Mouse (Mus musculus) liver, embryonic 13.5 days (tissue): ENCODE data around the gene Suclg2. TPM values are rescaled to one million over a fixed set of nuclear protein-coding genes. Genes with fewer than 3 reads are reported as not detected.

Experiments used
- ATAC-seq: fragments of 200-750 bp; cut with Nextera tagmentation; 2 replicates; pipeline ENCODE4 v1.8.0; 2017; ENCODE audit warnings: low read depth, mild to moderate bottlenecking, moderate number of reproducible peaks, moderate library complexity
- DNase-seq: peaks from one replicate; pipeline ENCODE4 v3.0.0; 2022
- H3K27ac ChIP-seq: fragments of 300-500 bp; sonication (generic); 2 replicates; pipeline ENCODE4 v1.5.1; 2015; ENCODE audit warnings: moderate library complexity, mild to moderate bottlenecking, inconsistent platforms
- H3K27me3 ChIP-seq: fragments of 300-500 bp; sonication (generic); 2 replicates; pipeline ENCODE4 v1.6.1; 2015; ENCODE audit warnings: mild to moderate bottlenecking, inconsistent platforms
- H3K36me3 ChIP-seq: fragments of 300-500 bp; sonication (generic); 2 replicates; pipeline ENCODE4 v1.6.1; 2015; ENCODE audit warnings: mild to moderate bottlenecking, inconsistent platforms
- H3K4me1 ChIP-seq: fragments of 300-500 bp; sonication (generic); replicated peaks from 2 replicates; pipeline ENCODE4 v1.6.1; 2015; ENCODE audit warnings: inconsistent platforms
- H3K4me2 ChIP-seq: fragments of 300-500 bp; sonication (generic); 2 replicates; pipeline ENCODE4 v1.6.1; 2015; ENCODE audit warnings: inconsistent platforms, mild to moderate bottlenecking, moderate library complexity
- H3K4me3 ChIP-seq: fragments of 300-500 bp; sonication (generic); replicated peaks from 2 replicates; pipeline ENCODE4 v1.5.1; 2015; ENCODE audit warnings: mild to moderate bottlenecking, inconsistent platforms
- H3K9ac ChIP-seq: fragments of 300-500 bp; sonication (generic); 2 replicates; pipeline ENCODE4 v1.6.1; 2015; ENCODE audit warnings: mild to moderate bottlenecking, inconsistent platforms
- H3K9me3 ChIP-seq: fragments of 300-500 bp; sonication (generic); replicated peaks from 2 replicates; pipeline ENCODE4 v1.6.1; 2016; ENCODE audit warnings: inconsistent platforms
- WGBS: fragments of 180-500 bp; shearing (Covaris S2); methylation state at CpG from one replicate; pipeline ENCODE4 v1.1.7; 2015; ENCODE audit not compliant: insufficient replicate concordance; 5-methylcytosine and 5-hydroxymethylcytosine counted together
- polyA plus RNA-seq: library from polyadenylated mRNA; unstranded; fragments of >200 nt; fragmentation: Nextera tagmentation; extraction: Ambion mirVana; gene quantifications from 2 replicates; pipeline ENCODE4 v1.2.1, GENCODE M21; 2015

Suclg2 gene
- polyA plus RNA-seq, 1 experiment from 2014 or later, result 40.6 TPM

DNA sequence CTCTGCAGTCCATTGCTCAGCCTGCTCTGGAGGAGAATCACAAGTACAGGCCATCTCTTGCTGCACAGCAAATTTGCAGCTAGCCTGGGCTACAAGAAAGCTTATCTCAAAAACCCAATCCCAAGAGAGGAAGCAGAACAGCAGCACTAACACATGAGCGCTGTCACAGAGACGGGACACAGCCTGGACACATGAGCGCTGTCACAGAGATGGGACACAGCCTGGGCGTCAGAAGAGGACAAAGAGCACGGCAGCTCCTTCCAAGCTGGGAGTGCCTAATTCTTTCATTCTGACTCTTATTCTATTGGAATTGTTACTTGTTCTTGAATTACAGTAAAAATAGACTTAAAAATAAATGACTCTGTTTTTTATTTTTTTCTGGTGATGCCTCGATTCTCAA lies 126.2 kb downstream of the Suclg2 start:
- Histone ChIP-seq H3K4me3 (no peak overlapping the region), H3K27ac (no peak overlapping the region), H3K9ac (no peak overlapping the region), H3K9me3 (no peaks in the 10 kb centered on the region), H3K4me1 (0 out of 2 replicates have a peak, but pooled peaks cover 5% of the 10 kb centered on the region), H3K36me3 (peaks cover 13% of the 10 kb centered on the region), H3K27me3 (no peaks in the 10 kb centered on the region), H3K4me2 (no peak overlapping the region)
- no peak for DNase-seq
- 83% methylated on average over 6 of the region's 6 CpGs for WGBS
- no peak for ATAC-seq

DNA sequence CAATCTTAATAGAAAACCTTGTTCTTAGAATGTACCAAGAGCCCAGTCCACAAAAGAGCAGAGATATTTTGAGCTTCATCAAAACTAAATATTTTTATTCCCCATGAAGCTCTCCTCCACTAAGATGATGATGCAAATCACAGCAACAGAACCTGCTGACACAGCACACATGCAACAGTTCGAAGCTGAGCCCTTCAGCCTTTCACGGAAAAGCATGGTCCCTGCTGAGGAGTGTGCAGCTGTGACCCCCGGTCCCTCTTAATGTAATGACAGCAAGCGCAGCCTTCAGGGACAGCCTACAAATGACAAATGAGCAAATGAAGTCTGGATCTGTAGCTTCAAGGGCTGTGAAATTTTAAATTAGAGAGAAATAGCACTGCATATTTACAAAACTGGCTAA lies 128.1 kb downstream of the Suclg2 start:
- Histone ChIP-seq H3K27me3 (no peaks in the 10 kb centered on the region), H3K36me3 (peaks cover 18% of the 10 kb centered on the region), H3K4me1 (no peaks in the 10 kb centered on the region), H3K9ac (no peak overlapping the region), H3K4me2 (no peak overlapping the region), H3K9me3 (no peaks in the 10 kb centered on the region), H3K27ac (no peak overlapping the region), H3K4me3 (no peak overlapping the region)
- WGBS, result 84% methylated on average over 4 of the region's 4 CpGs
- ATAC-seq (no peak), DNase-seq (no peak)

GRCm38 (mm10) chr6:95587108-95587796 lies 131.3 kb downstream of the Suclg2 start:
- Histone ChIP-seq H3K4me2 (no peak overlapping the region), H3K9me3 (no peaks in the 10 kb centered on the region; the same call in 1 of the 2 replicates), H3K27me3 (no peaks in the 10 kb centered on the region), H3K4me3 (no peak overlapping the region), H3K36me3 (peaks cover 17% of the 10 kb centered on the region), H3K9ac (no peak overlapping the region), H3K27ac (no peak overlapping the region), H3K4me1 (no peaks in the 10 kb centered on the region)
- ATAC-seq (no peak), DNase-seq (no peak)
- 83% methylated on average over 6 of the region's 6 CpGs for WGBS

DNA sequence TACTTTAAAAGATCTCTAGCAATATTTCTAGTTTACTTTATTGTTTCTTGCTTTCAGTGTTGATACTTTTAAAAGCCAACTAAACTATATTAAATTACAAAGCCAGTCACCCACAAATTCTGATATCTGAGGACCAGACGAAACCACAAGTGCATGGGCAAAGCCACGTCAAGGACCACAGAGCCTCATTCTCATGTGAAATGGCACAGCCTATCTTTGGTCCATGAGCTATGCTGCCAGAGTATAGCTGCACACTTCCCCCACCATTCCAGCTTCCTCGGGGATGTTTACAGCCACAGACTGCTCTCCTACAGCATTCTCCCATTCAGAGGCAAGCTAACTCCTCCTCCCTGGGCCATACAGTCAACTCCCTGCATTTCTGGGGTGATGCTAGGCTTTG lies 136.7 kb downstream of the Suclg2 start:
- H3K4me3 ChIP-seq, result no peak overlapping the region
- no peak for DNase-seq
- 45% methylated on average over 3 of the region's 3 CpGs for WGBS
- no peaks in the 10 kb centered on the region for H3K4me1 ChIP-seq
- H3K4me2 ChIP-seq, result no peak overlapping the region
- no peak overlapping the region for H3K27ac ChIP-seq
- peaks cover 23% of the 10 kb centered on the region for H3K36me3 ChIP-seq
- H3K9ac ChIP-seq, result no peak overlapping the region
- no peaks in the 10 kb centered on the region; the same call in 1 of the 2 replicates for H3K9me3 ChIP-seq
- no peak for ATAC-seq
- no peaks in the 10 kb centered on the region for H3K27me3 ChIP-seq

- no peaks in the 10 kb centered on the region; the same call in 1 of the 2 replicates for H3K9me3 ChIP-seq
- H3K4me3 ChIP-seq, result no peak overlapping the region
- peaks cover 22% of the 10 kb centered on the region for H3K36me3 ChIP-seq
- WGBS, result 61% methylated on average over 4 of the region's 4 CpGs
- DNase-seq (no peak), ATAC-seq (no peak)
- no peaks in the 10 kb centered on the region for H3K27me3 ChIP-seq
- no peak overlapping the region for H3K27ac ChIP-seq
- no peak overlapping the region for H3K4me2 ChIP-seq
- H3K4me1 ChIP-seq, result no peaks in the 10 kb centered on the region
- H3K9ac ChIP-seq, result no peak overlapping the region
Observed at GRCm38 (mm10) chr6:95579792-95580191, 138.8 kb downstream of the Suclg2 start.

GRCm38 (mm10) chr6:95575531-95575930 lies 143.1 kb downstream of the Suclg2 start:
- H3K4me2 ChIP-seq, result no peak overlapping the region
- H3K4me3 ChIP-seq, result no peak overlapping the region
- H3K27ac ChIP-seq, result no peak overlapping the region
- H3K9ac ChIP-seq, result no peak overlapping the region
- H3K36me3 ChIP-seq, result peaks cover 16% of the 10 kb centered on the region; the same call in 1 of the 2 replicates
- H3K9me3 ChIP-seq, result no peaks in the 10 kb centered on the region
- DNase-seq, result no peak
- ATAC-seq, result no peak
- H3K27me3 ChIP-seq, result no peaks in the 10 kb centered on the region
- H3K4me1 ChIP-seq, result no peaks in the 10 kb centered on the region
- 68% methylated on average over 4 of the region's 4 CpGs for WGBS

- ATAC-seq (no peak), DNase-seq (no peak)
- Histone ChIP-seq H3K4me1 (no peaks in the 10 kb centered on the region), H3K27ac (no peak overlapping the region), H3K27me3 (no peaks in the 10 kb centered on the region), H3K36me3 (peaks cover 16% of the 10 kb centered on the region; the same call in 1 of the 2 replicates), H3K9ac (no peak overlapping the region), H3K4me3 (no peak overlapping the region), H3K4me2 (no peak overlapping the region), H3K9me3 (no peaks in the 10 kb centered on the region)
- 70% methylated on average over 3 of the region's 3 CpGs for WGBS
Observed at GRCm38 (mm10) chr6:95574867-95575266, 143.7 kb downstream of the Suclg2 start.

GRCm38 (mm10) chr6:95574389-95574788 lies 144.2 kb downstream of the Suclg2 start:
- H3K9me3 ChIP-seq, result no peaks in the 10 kb centered on the region
- no peak overlapping the region for H3K27ac ChIP-seq
- H3K9ac ChIP-seq, result no peak overlapping the region
- no peak overlapping the region for H3K4me3 ChIP-seq
- DNase-seq (no peak), ATAC-seq (no peak)
- no peaks in the 10 kb centered on the region for H3K27me3 ChIP-seq
- H3K4me1 ChIP-seq, result no peaks in the 10 kb centered on the region
- 73% methylated on average over 4 of the region's 4 CpGs for WGBS
- H3K4me2 ChIP-seq, result no peak overlapping the region
- H3K36me3 ChIP-seq, result peaks cover 16% of the 10 kb centered on the region; the same call in 1 of the 2 replicates

- Histone ChIP-seq H3K9ac (no peak overlapping the region), H3K36me3 (peaks cover 15% of the 10 kb centered on the region; the same call in 1 of the 2 replicates), H3K4me3 (no peak overlapping the region), H3K27me3 (no peaks in the 10 kb centered on the region), H3K27ac (no peak overlapping the region), H3K9me3 (no peaks in the 10 kb centered on the region), H3K4me1 (no peaks in the 10 kb centered on the region), H3K4me2 (no peak overlapping the region)
- WGBS, result 70% methylated on average over 3 of the region's 3 CpGs
- DNase-seq (no peak), ATAC-seq (no peak)
Observed at GRCm38 (mm10) chr6:95573035-95573759, 145.4 kb downstream of the Suclg2 start.

GRCm38 (mm10) chr6:95571620-95572019 lies 147.0 kb downstream of the Suclg2 start:
- Histone ChIP-seq H3K4me3 (no peak overlapping the region), H3K9ac (no peak overlapping the region), H3K9me3 (no peaks in the 10 kb centered on the region), H3K4me2 (no peak overlapping the region), H3K27ac (no peak overlapping the region), H3K27me3 (no peaks in the 10 kb centered on the region), H3K36me3 (peaks cover 10% of the 10 kb centered on the region; the same call in 1 of the 2 replicates), H3K4me1 (no peaks in the 10 kb centered on the region)
- DNase-seq (no peak), ATAC-seq (no peak)
- WGBS, result 77% methylated on average over 3 of the region's 3 CpGs

DNA sequence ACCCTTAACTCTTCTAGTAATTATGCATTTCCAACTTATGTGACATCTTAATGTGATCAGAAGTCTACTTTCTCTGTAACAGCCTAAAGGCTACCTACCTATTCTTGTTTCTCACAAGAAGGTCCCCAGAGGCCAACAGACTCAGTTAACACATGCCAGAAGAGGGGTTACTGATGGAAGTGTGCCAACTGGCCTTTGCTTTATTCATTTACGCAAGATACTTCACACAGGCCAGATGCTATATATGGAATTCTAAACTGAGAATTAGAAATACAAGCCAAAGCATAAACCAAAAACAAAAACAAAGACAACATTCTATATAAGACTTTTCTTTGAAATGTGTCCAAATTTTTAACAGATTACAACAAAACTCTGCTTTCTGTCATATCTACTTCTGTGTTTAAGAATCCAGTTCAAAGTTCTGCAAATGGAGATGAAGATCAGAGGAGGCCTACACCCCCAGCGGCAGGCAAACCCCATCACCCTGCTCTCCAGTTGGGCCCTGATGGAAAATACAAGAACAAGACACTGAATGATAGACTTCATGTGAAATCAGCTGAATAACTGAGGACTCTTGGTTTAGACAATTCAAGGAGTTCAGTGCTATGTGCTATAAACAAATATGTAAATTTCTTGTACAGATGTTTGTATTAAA lies 155.1 kb downstream of the Suclg2 start:
- H3K4me2 ChIP-seq, result no peak overlapping the region
- H3K9me3 ChIP-seq, result no peaks in the 10 kb centered on the region
- no peaks in the 10 kb centered on the region for H3K4me1 ChIP-seq
- H3K9ac ChIP-seq, result no peak overlapping the region
- no peak overlapping the region for H3K4me3 ChIP-seq
- no peaks in the 10 kb centered on the region for H3K27me3 ChIP-seq
- no peak overlapping the region for H3K27ac ChIP-seq
- ATAC-seq (no peak), DNase-seq (no peak)
- WGBS, result 76% methylated on average over 2 of the region's 2 CpGs
- H3K36me3 ChIP-seq, result 0 out of 2 replicates have a peak, but pooled peaks cover 3% of the 10 kb centered on the region
